Mouse (Mus musculus): ENCODE data around the gene Ino80d. TPM values are rescaled to one million over a fixed set of nuclear protein-coding genes. Genes with fewer than 3 reads are reported as not detected.

The Ino80d gene
- total RNA-seq, 2 experiments from 2014 or later = 13.0 to 13.2 TPM

- DNase-seq (ENCODE audit: low spot score) = no peak
These were observed 200.0 kb downstream of the Ino80d start for GRCm38 (mm10) chr1:62914495-62914894.

- no peak for DNase-seq (ENCODE audit: low spot score)
These were observed 203.0 kb downstream of the Ino80d start for GRCm38 (mm10) chr1:62911426-62911825.

GRCm38 (mm10) chr1:62909126-62909525, 205.3 kb downstream of the Ino80d start:
- DNase-seq (ENCODE audit: low spot score) = no peak

- no peak for DNase-seq (ENCODE audit: low spot score)
These were observed 206.0 kb downstream of the Ino80d start for GRCm38 (mm10) chr1:62908508-62908907.

Small RNAs within 50 kb of the gene (microRNA-seq; reads per million reads assigned to microRNA genes)
- gene Gm24557 = not detected
- gene Gm44468 = not detected

Other genes with a start within 250 kb of the Ino80d start
- 100 to 1,000 TPM; 342 to 368 TPM for gene Eef1b2, start 62.2 kb upstream of the Ino80d start, total RNA-seq (2021)
- 100 to 1,000 TPM; 349 to 374 TPM for gene Ndufs1, start 62.2 kb upstream of the Ino80d start, total RNA-seq (2021)
- gene Gpr1, start 99.9 kb upstream of the Ino80d start, total RNA-seq (2021) = under 1 TPM; 0.41 to 0.45 TPM
- gene Zdbf2, start 158.6 kb upstream of the Ino80d start, total RNA-seq (2021) = under 1 TPM; 0.12 to 0.25 TPM

Data from gastrocnemius, adult 18-20 months (tissue).